Mouse (Mus musculus) B cell, adult 2 months (primary cell): ENCODE data around the gene Mrgprh.
A peak's percentile ranks its signal among the peaks of the same experiment; 100 is the strongest.

Source experiments
- DNase-seq, 2 experiments: peaks; one replicate each; pipeline ENCODE4 v3.0.0; 2022

The Mrgprh gene

DNA sequence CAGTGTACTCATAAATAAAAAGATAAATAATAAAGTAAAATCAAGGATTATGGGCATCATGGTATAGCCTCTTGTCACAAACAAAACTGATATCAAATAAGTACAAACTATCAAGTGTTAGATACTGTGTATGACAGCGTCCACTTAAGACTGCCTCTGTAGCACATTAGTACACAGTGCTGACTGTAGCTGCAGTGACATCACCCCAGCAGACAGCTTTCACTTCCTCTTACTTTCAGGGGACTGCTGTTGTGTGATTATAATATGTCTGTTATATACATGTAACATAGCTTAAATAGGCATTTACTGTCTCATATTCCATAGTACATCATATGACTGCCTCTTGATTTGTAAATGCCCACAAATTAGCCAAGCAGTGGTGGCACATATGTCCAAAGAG is 45.2 kb downstream of the Mrgprh start:
- DNase-seq: peak; percentile 50 to 66

DNA sequence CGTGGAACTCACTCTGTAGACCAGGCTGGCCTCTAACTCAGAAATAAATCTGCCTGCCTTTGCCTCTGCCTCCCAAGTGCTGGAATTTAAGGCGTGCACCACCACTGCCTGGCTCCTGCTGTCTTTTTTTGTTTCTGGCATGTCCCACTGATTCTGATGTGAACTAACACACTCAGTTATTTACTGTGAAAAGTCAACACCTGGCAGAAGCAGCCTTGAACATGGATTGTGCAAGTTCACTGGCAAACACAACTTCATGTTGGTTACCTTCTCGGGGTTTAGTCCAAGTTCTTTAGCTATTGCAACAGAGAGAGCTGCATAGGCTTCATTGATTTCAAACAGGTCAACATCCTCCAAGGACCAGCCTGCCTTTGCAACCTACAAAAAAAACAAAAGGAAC is 49.2 kb downstream of the Mrgprh start:
- DNase-seq: no peak

DNA sequence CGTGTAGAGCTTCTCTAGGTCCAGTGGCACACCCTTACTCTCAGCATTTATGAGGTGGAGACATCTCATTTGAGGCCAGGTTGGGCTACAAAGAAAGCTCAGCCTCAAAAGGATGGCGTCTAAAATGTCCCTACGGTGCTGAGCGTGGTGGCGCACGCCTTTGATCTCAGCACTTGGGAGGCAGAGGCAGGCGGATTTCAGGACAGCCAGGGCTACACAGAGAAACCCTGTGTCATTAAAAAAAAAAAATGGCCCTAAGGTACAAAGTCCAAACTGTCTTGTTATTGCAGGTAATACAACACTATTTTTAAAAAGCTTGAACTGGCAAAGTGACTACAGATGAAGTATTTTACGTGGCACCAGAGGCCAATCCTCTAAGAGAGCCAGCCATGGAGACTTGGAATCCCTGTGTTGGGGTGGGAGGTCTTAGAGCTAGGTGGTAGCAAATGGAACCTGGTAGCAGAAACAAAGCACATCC is 49.9 kb downstream of the Mrgprh start:
- DNase-seq: no peak
